Mouse (Mus musculus) splenic B cell, adult 2 months (primary cell): ENCODE results near the gene Trmt112.

Experiments
- DNase-seq: peaks from one replicate; pipeline ENCODE4 v3.0.0-alpha.2; 2011; ENCODE audit warnings: low read depth, low spot score
- H3K27me3 ChIP-seq: 2 replicates; pipeline ENCODE4 v1.6.1; 2012; ENCODE audit warnings: mild to moderate bottlenecking, low read length, moderate library complexity, mixed read lengths; ENCODE audit not compliant: control insufficient read depth, poor library complexity, insufficient read depth, severe bottlenecking
- H3K36me3 ChIP-seq: 2 replicates; pipeline ENCODE4 v1.6.1; 2012; ENCODE audit warnings: mild to moderate bottlenecking, low read length, moderate library complexity, mixed read lengths; ENCODE audit not compliant: control insufficient read depth, poor library complexity, insufficient read depth, severe bottlenecking

Trmt112 gene

DNA sequence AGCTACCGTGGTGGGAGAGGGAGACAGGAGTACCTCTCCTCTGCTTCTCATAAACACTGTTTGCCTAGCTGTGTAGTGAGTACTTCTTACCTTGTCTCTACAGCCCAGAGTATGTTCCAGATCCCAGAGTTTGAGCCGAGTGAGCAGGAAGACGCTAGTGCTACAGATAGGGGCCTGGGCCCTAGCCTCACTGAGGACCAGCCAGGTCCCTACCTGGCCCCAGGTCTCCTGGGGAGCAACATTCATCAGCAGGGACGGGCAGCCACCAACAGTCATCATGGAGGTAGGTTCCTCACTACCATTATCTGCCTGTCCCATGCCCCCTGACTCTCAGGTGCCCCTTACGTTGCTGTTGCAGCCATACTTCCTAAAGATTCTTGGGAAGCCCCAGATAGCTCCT, 33.3 kb downstream of the Trmt112 start:
- DNase-seq = no peak
- H3K36me3 ChIP-seq = no peaks in the 10 kb centered on the region
- H3K27me3 ChIP-seq = no peaks in the 10 kb centered on the region

DNA sequence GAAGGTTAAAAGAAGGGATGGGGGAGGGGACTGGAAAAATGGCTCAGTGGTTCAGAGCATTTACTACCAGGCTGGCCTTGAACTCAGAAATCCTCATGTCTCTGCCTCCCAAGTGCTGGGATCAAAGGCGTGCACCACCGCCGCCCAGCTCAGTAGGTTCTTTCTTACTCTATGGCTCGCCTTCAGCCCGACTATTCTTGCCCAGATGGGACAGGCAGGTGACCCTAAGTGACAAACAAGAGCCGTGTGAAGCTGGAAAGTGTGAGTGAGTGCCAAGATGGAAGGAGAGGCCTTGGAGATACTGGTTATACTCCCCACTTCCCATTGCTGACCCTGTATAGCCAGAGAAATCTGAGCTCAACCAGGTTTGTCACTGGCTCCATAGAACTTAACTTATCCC, 34.2 kb downstream of the Trmt112 start:
- no peaks in the 10 kb centered on the region for H3K36me3 ChIP-seq
- no peak for DNase-seq
- H3K27me3 ChIP-seq = no peaks in the 10 kb centered on the region

DNA sequence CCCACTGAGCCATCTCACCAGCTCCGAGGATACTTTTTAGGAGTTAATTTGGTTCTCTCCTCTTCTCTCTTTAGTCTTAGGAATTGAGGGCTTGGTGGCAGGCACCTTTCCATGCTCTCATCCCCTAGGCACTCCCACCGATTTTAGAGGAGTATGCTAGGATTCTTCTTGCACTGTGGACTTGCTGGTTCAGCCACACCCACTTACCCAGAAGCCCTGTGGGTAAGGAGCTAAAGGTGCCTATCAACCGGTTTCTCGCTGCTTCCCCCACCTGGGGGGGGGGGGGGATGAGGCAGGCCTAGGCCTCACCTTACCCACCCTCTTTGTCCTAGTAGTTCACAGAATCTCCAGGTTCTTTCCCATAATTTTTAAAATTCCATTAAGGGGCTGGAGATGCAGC, 38.2 kb downstream of the Trmt112 start:
- Histone ChIP-seq H3K27me3 (no peaks in the 10 kb centered on the region), H3K36me3 (no peaks in the 10 kb centered on the region)
- no peak for DNase-seq

DNA sequence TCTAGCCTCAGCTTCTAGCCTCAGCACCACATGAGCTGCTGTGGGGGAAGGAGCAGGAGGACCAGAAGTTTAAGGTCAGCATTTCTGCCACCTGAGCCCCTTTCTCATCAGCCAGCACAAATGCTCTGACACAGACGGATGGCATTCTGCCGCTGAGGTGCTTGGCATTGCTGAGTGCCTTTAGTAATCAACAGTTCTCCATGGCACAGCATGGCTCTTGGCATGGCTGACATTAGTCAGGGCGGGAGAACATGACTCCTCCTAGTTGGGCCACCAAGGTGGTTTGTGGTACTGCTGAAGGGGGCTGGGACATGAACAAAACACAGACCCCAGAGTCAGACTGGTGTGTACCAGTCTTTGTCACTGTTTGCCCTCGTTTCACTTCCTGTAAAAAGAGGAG, 38.7 kb downstream of the Trmt112 start:
- no peaks in the 10 kb centered on the region for H3K27me3 ChIP-seq
- no peak for DNase-seq
- no peaks in the 10 kb centered on the region for H3K36me3 ChIP-seq

DNA sequence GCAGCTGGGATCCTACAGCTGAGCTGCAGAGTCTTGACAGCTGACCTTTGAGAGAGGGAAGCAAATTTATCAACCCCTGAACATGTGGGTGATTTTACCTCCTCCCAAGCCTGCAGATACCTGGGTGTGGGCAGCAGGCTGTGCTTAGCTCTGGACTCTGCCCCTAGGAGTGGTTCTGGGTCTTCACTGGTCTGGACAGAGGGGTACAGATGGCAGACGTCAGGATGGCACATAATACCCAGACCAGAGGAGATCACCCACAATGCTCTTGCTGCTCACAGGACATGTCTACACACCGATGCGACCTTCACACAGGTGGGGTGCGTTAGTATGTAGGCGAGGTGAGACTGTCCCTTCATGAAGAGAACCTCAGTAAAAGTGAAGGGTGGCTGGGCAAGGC, 40.0 kb downstream of the Trmt112 start:
- no peak for DNase-seq
- H3K27me3 ChIP-seq = no peaks in the 10 kb centered on the region
- H3K36me3 ChIP-seq = no peaks in the 10 kb centered on the region

DNA sequence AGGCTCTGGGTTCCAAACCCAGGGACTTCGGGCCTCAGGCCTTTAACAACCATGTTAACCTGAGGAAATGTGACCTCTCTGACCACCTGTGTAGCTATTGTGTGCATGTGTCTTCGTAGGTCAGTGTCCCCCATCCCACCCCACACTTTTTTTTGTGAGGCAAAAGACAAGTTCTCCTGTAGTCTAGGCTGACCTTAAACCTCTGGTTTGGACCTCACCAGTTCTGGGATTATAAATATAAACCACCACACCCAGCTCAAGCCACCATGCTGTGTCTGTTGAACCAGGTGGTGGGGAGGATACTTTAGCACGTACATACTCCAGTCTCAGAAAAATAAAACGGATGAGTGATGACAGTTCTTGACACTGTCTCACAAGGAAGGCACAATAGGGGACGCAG, 40.5 kb downstream of the Trmt112 start:
- H3K36me3 ChIP-seq = no peaks in the 10 kb centered on the region
- H3K27me3 ChIP-seq = no peaks in the 10 kb centered on the region
- DNase-seq = no peak

DNA sequence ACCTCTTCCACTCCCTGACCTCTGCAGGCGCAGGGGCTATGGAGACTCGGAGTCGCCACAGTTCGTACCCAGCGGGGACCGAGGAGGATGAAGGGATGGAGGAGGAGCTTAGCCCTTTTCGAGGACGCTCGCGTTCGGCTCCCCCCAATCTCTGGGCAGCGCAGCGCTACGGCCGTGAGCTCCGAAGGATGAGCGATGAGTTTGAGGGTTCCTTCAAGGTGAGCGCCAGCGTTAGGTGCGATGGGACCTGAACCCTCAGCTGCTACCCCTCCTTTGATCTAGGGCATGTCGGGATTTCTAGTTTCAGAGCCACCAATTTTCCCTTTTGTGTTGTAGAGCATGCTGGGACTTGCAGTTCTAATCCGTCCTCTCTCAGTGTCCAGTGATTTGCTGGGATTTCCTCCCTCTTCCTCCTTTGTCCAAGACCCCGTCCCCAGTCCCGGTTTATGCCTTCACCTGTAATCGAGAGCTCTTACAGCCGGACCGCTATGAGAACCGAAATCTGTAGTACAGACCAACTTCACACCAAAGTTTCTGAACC, 41.2 kb downstream of the Trmt112 start:
- no peaks in the 10 kb centered on the region for H3K27me3 ChIP-seq
- H3K36me3 ChIP-seq = no peaks in the 10 kb centered on the region
- peak; percentile 30 for DNase-seq

DNA sequence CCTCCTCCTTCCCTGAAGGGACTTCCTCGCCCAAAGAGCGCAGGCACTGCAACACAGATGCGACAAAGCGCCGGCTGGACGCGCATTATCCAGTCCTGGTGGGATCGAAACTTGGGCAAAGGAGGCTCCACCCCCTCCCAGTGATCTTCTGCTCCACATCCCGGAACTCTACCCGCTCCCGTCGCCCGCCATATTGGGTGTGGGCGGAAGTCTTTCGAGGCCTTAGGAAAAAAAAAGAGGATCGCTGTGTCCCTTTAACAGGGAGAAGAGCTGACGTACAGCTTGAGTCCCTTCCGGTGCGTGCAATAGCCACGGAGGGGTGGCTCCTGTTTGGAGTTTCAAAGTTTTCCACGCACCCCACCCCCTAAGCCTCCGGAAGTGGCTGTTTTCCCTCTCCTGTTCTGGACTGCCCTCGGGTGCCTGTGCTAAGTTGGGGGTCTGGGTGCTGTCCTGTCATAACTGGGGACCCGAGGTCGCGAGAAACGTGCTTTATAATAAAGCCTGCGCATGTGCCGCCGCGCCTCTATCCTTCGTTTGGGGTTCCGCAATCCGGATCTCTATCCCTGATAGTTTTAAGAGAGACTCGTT, 42.0 kb downstream of the Trmt112 start:
- DNase-seq = peak; percentile 62
- no peaks in the 10 kb centered on the region for H3K27me3 ChIP-seq
- no peaks in the 10 kb centered on the region for H3K36me3 ChIP-seq

DNA sequence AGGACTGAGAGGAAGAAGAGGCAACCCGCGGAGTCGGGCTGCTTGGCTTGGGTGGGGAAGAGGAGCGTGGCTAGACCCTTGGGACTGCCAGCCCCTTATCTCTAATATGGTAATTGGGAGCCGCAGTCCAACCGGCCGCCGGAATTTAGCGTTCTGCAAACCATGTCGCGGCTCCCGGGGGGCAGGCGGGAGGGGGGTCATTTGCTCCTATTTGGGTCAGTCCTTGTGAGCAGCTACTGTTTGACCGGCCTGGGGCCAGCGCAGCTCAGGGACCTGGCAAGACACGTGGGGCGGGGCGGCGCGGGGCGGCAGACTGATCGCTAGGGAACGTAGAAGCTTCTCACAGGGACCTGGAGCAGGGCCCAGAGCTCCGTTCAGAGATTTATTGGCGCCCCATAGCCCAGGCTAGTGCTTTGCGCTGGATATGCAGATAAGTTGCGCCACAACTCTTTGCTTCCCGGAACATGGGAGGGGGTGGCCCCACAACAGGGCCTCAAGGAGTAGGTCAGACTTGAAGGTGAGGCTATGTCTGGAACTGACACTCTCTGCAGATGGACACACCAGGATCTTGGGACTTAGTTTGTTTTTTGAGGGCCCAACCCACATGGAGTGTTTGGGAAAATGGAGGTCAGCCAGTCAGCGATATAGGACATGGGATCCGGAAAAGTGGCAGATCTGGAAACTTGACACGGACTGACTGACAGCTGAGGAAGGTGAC, 42.7 kb downstream of the Trmt112 start:
- peak; percentile 30 for DNase-seq
- Histone ChIP-seq H3K36me3 (no peaks in the 10 kb centered on the region), H3K27me3 (no peaks in the 10 kb centered on the region)

DNA sequence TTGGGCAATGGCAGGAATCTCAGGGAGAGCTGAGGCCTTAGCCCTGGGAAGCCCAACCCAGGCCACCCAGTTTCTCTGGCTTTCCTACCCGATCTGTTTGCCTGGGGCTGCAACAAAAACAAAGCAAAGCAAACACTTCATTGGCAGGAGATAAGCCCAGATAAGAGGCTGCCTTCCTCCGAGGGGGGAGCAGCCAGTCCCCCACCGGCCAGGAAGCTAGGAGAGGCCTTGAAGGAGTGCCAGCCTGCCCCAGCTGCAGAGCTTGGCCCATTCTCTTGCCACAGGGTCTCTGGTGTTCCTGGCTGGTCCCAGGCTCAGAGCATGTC, 43.2 kb downstream of the Trmt112 start:
- H3K36me3 ChIP-seq = no peaks in the 10 kb centered on the region
- DNase-seq = no peak
- H3K27me3 ChIP-seq = no peaks in the 10 kb centered on the region

DNA sequence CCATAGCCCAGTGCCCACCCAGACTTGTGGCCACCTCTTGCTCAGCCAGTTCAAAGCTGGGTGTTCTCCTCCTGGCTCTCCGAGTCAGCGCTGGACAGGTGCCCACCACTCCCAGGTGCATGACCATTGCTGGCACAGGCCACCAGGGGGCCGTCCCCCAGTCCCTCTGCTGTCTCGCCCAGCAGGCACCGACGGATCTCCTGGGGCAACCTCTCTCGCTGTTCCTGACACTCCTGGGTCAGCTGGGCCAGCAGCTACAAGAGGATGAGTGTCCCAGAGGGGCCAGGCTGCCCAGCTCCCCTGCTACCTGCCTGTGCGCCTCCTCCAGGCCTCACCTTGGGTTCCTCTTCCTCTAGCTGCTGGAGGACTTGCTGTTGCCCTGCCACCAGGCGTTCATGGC, 44.5 kb downstream of the Trmt112 start:
- peak; percentile 56 for DNase-seq
- no peaks in the 10 kb centered on the region for H3K27me3 ChIP-seq
- H3K36me3 ChIP-seq = no peaks in the 10 kb centered on the region

DNA sequence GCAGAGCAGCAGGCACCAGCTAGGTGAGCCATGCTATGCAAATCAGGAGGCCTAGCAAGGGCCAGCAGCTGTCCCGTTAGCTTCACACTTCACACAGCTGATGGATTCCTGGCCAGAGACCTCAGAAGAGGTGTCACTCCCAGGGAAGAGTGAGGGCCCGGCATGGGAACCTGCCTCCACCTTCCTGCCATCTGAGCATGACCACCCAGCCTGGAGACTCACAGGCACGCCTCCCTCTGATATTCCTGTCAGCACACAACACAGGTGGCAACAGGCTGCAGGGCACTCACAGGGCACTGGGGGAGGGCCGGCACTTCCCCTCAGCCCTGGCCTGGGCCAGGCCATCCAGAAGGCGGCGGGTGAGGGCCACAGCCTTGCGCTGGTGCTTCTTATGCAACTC, 45.9 kb downstream of the Trmt112 start:
- Histone ChIP-seq H3K27me3 (no peaks in the 10 kb centered on the region), H3K36me3 (no peaks in the 10 kb centered on the region)
- no peak for DNase-seq

DNA sequence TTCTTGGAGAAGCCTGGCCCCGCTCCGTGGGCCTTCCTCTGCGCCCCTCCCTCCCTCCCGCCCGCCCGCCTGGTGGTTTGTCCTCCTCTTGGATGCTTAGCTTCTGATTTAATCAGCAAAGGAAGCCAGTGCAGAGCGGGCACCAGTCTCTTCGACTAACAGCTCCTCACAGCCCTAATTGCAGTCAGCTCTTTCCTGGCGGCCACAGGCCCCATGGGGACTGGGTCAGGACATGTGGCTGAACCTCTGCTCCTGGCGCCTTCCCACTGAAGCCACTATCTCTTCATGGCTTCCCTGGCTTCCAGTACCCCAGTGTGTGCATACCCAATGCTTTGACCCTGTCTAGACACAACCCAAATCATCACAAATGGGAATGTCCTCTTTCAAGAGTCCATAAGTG, 47.0 kb downstream of the Trmt112 start:
- Histone ChIP-seq H3K36me3 (no peaks in the 10 kb centered on the region), H3K27me3 (no peaks in the 10 kb centered on the region)
- no peak for DNase-seq
